Mouse (Mus musculus) MEL (cell line): ENCODE measurements around the gene Cdc40. TPM values are rescaled to one million over a fixed set of nuclear protein-coding genes. Genes with fewer than 3 reads are reported as not detected.
A peak's percentile ranks its signal among the peaks of the same experiment; 100 is the strongest.

ENCODE experiments used
- DNase-seq: peaks from one replicate; pipeline ENCODE4 v3.0.0; 2011; ENCODE audit warnings: low read depth, low spot score
- H3K27ac ChIP-seq: 2 replicates; pipeline ENCODE4 v1.5.1; 2012; ENCODE audit warnings: low read depth, mild to moderate bottlenecking, control low read depth, low read length, moderate library complexity; ENCODE audit not compliant: control insufficient read depth
- H3K27me3 ChIP-seq, 2 experiments: fragments of 150-350 bp in 1 of 2; sonication (generic) in 1 of 2; 2 replicates each; pipeline ENCODE4 v1.6.1; 2012; ENCODE audit warnings: low read length in 2 of 2, mild to moderate bottlenecking in 2 of 2, improper control_type of control experiment in 1 of 2, moderate library complexity in 1 of 2; ENCODE audit not compliant: insufficient read depth in 2 of 2, control insufficient read depth in 1 of 2
- H3K36me3 ChIP-seq, 2 experiments: 2 replicates each; pipeline ENCODE4 v1.6.1; 2012 to 2014; ENCODE audit warnings: low read length in 2 of 2, improper control_type of control experiment in 1 of 2, inconsistent platforms in 1 of 2, mild to moderate bottlenecking in 1 of 2; ENCODE audit not compliant: insufficient read depth in 2 of 2, control insufficient read depth in 1 of 2
- H3K4me1 ChIP-seq, 2 experiments: fragments of 150-350 bp in 1 of 2; sonication (generic) in 1 of 2; 2 replicates each; pipeline ENCODE4 v1.6.1; 2012; ENCODE audit warnings: low read length in 2 of 2, improper control_type of control experiment in 1 of 2, mild to moderate bottlenecking in 1 of 2; ENCODE audit not compliant: insufficient read depth in 2 of 2, control insufficient read depth in 1 of 2
- H3K4me3 ChIP-seq, 2 experiments: fragments of 150-350 bp in 1 of 2; sonication (generic) in 1 of 2; 2 replicates each; pipeline ENCODE4 v1.5.1; 2012; ENCODE audit warnings: low read depth in 2 of 2, low read length in 2 of 2, mild to moderate bottlenecking in 2 of 2, moderate library complexity in 2 of 2, control low read depth in 1 of 2, improper control_type of control experiment in 1 of 2; ENCODE audit not compliant: control insufficient read depth in 1 of 2, insufficient read depth in 1 of 2
- H3K79me2 ChIP-seq: 2 replicates; pipeline ENCODE4 v1.6.1; 2012; ENCODE audit warnings: mild to moderate bottlenecking, low read length, moderate library complexity; ENCODE audit not compliant: control insufficient read depth, poor library complexity, insufficient read depth
- H3K9ac ChIP-seq: 2 replicates; pipeline ENCODE4 v1.6.1; 2012; ENCODE audit warnings: low read depth, mild to moderate bottlenecking, control low read depth, low read length, moderate library complexity; ENCODE audit not compliant: control insufficient read depth, poor library complexity, severe bottlenecking
- H3K9me3 ChIP-seq: fragments of 150-350 bp; sonication (generic); replicated peaks from 2 replicates; pipeline ENCODE4 v1.6.1; 2012; ENCODE audit warnings: mild to moderate bottlenecking, low read length, improper control_type of control experiment, moderate library complexity; ENCODE audit not compliant: insufficient read depth
- BHLHE40 ChIP-seq: IDR thresholded peaks from 2 replicates; pipeline ENCODE4 v1.6.1; 2012; ENCODE audit warnings: low read depth, mild to moderate bottlenecking, inconsistent platforms, low read length, improper control_type of control experiment, borderline replicate concordance
- CHD1 ChIP-seq: IDR thresholded peaks from 2 replicates; pipeline ENCODE4 v1.6.1; 2012; ENCODE audit warnings: low read depth, mild to moderate bottlenecking, inconsistent platforms, low read length, improper control_type of control experiment
- CHD2 ChIP-seq: IDR thresholded peaks from 2 replicates; pipeline ENCODE4 v1.6.1; 2011; ENCODE audit warnings: low read length, improper control_type of control experiment
- CTCF ChIP-seq, 3 experiments: IDR thresholded peaks in 2 of 3; conservative IDR thresholded peaks in 1 of 3; 2 replicates each; pipeline ENCODE4 v1.5.1; 2011 to 2012; ENCODE audit warnings: low read length in 3 of 3, low read depth in 2 of 3, mild to moderate bottlenecking in 2 of 3, improper control_type of control experiment in 1 of 3, inconsistent platforms in 1 of 3, mixed read lengths in 1 of 3, moderate library complexity in 1 of 3; ENCODE audit not compliant: control insufficient read depth in 1 of 3, insufficient read depth in 1 of 3, poor library complexity in 1 of 3, severe bottlenecking in 1 of 3
- E2F4 ChIP-seq: IDR thresholded peaks from 2 replicates; pipeline ENCODE4 v1.6.1; 2011; ENCODE audit warnings: low read depth, low read length, improper control_type of control experiment, borderline replicate concordance
- ELF1 ChIP-seq: IDR thresholded peaks from 2 replicates; pipeline ENCODE4 v1.6.1; 2014; ENCODE audit warnings: low read depth, mild to moderate bottlenecking, inconsistent platforms, low read length, improper control_type of control experiment, moderate library complexity
- EP300 ChIP-seq, 2 experiments: IDR thresholded peaks; 2 replicates each; pipeline ENCODE4 v1.6.1; 2011; ENCODE audit warnings: improper control_type of control experiment in 2 of 2, low read length in 2 of 2, low read depth in 1 of 2, mild to moderate bottlenecking in 1 of 2
- ETS1 ChIP-seq: IDR thresholded peaks from 2 replicates; pipeline ENCODE4 v1.6.1; 2012; ENCODE audit warnings: low read depth, mild to moderate bottlenecking, inconsistent platforms, low read length, improper control_type of control experiment, moderate library complexity
- GABPA ChIP-seq: IDR thresholded peaks from 2 replicates; pipeline ENCODE4 v1.6.1; 2012; ENCODE audit warnings: low read depth, mild to moderate bottlenecking, inconsistent platforms, low read length, improper control_type of control experiment, moderate library complexity
- GATA1 ChIP-seq: IDR thresholded peaks from 2 replicates; pipeline ENCODE4 v1.6.1; 2011; ENCODE audit warnings: low read depth, low read length, improper control_type of control experiment
- HCFC1 ChIP-seq: IDR thresholded peaks from 2 replicates; pipeline ENCODE4 v1.6.1; 2012; ENCODE audit warnings: low read depth, mild to moderate bottlenecking, inconsistent platforms, low read length, improper control_type of control experiment, moderate library complexity
- JUND ChIP-seq: IDR thresholded peaks from 2 replicates; pipeline ENCODE4 v1.6.1; 2011; ENCODE audit warnings: low read depth, mild to moderate bottlenecking, improper control_type of control experiment, low read length
- KAT2A ChIP-seq: conservative IDR thresholded peaks from 2 replicates; pipeline ENCODE4 v1.6.1; 2012; ENCODE audit warnings: low read depth, low read length, improper control_type of control experiment, inconsistent platforms
- MAFK ChIP-seq: IDR thresholded peaks from 2 replicates; pipeline ENCODE4 v1.6.1; 2011; ENCODE audit warnings: low read depth, mild to moderate bottlenecking, low read length, improper control_type of control experiment, borderline replicate concordance
- MAX ChIP-seq: IDR thresholded peaks from 2 replicates; pipeline ENCODE4 v1.6.1; 2011; ENCODE audit warnings: low read length, improper control_type of control experiment
- MAZ ChIP-seq: IDR thresholded peaks from 2 replicates; pipeline ENCODE4 v1.6.1; 2012; ENCODE audit warnings: low read depth, mild to moderate bottlenecking, inconsistent platforms, low read length, improper control_type of control experiment
- MEF2A ChIP-seq: IDR thresholded peaks from 2 replicates; pipeline ENCODE4 v1.6.1; 2014; ENCODE audit warnings: low read depth, mild to moderate bottlenecking, inconsistent platforms, low read length, improper control_type of control experiment; ENCODE audit not compliant: poor library complexity, insufficient replicate concordance, severe bottlenecking; ENCODE audit errors: extremely low read depth
- MXI1 ChIP-seq: IDR thresholded peaks from 2 replicates; pipeline ENCODE4 v1.6.1; 2011; ENCODE audit warnings: mild to moderate bottlenecking, low read depth, low read length, improper control_type of control experiment
- MYB ChIP-seq: IDR thresholded peaks from 2 replicates; pipeline ENCODE4 v1.6.1; 2011; ENCODE audit warnings: mild to moderate bottlenecking, low read depth, low read length, improper control_type of control experiment
- MYC ChIP-seq: IDR thresholded peaks from 2 replicates; pipeline ENCODE4 v1.6.1; 2011; ENCODE audit warnings: low read depth, mild to moderate bottlenecking, low read length, improper control_type of control experiment, moderate library complexity
- NELFE ChIP-seq: IDR thresholded peaks from 2 replicates; pipeline ENCODE4 v1.6.1; 2011; ENCODE audit warnings: low read depth, low read length, improper control_type of control experiment
- NRF1 ChIP-seq: IDR thresholded peaks from 2 replicates; pipeline ENCODE4 v1.6.1; 2014; ENCODE audit warnings: low read depth, mild to moderate bottlenecking, inconsistent platforms, low read length, improper control_type of control experiment, moderate library complexity; ENCODE audit not compliant: poor library complexity, insufficient read depth, severe bottlenecking
- POLR2A ChIP-seq, 2 experiments: IDR thresholded peaks; 2 replicates each; pipeline ENCODE4 v1.6.1; 2011 to 2012; ENCODE audit warnings: low read length in 2 of 2, mild to moderate bottlenecking in 2 of 2, control low read depth in 1 of 2, improper control_type of control experiment in 1 of 2, low read depth in 1 of 2, moderate library complexity in 1 of 2; ENCODE audit not compliant: control insufficient read depth in 1 of 2, insufficient read depth in 1 of 2, poor library complexity in 1 of 2
- RAD21 ChIP-seq: IDR thresholded peaks from 2 replicates; pipeline ENCODE4 v1.6.1; 2011; ENCODE audit warnings: mild to moderate bottlenecking, low read depth, low read length, improper control_type of control experiment
- RCOR1 ChIP-seq: IDR thresholded peaks from 2 replicates; pipeline ENCODE4 v1.6.1; 2012; ENCODE audit warnings: low read depth, mild to moderate bottlenecking, inconsistent platforms, low read length, improper control_type of control experiment
- SIN3A ChIP-seq: IDR thresholded peaks from 2 replicates; pipeline ENCODE4 v1.6.1; 2012; ENCODE audit warnings: low read length, improper control_type of control experiment, inconsistent platforms
- SMC3 ChIP-seq: IDR thresholded peaks from 2 replicates; pipeline ENCODE4 v1.6.1; 2011; ENCODE audit warnings: low read depth, low read length, improper control_type of control experiment
- TAL1 ChIP-seq: IDR thresholded peaks from 2 replicates; pipeline ENCODE4 v1.6.1; 2012; ENCODE audit warnings: mild to moderate bottlenecking, inconsistent platforms, low read length, moderate library complexity, mixed read lengths
- TBP ChIP-seq: IDR thresholded peaks from 2 replicates; pipeline ENCODE4 v1.8.0; 2011; ENCODE audit warnings: low read depth, low read length, improper control_type of control experiment
- TCF12 ChIP-seq: IDR thresholded peaks from 2 replicates; pipeline ENCODE4 v1.6.1; 2014; ENCODE audit warnings: low read depth, mild to moderate bottlenecking, inconsistent platforms, low read length, improper control_type of control experiment, moderate library complexity
- UBTF ChIP-seq: IDR thresholded peaks from 2 replicates; pipeline ENCODE4 v1.6.1; 2012; ENCODE audit warnings: low read depth, mild to moderate bottlenecking, inconsistent platforms, low read length, improper control_type of control experiment, moderate library complexity, borderline replicate concordance; ENCODE audit not compliant: insufficient read depth
- USF1 ChIP-seq: IDR thresholded peaks from 2 replicates; pipeline ENCODE4 v1.6.1; 2014; ENCODE audit warnings: low read depth, mild to moderate bottlenecking, inconsistent platforms, low read length, improper control_type of control experiment, moderate library complexity
- USF2 ChIP-seq, 2 experiments: IDR thresholded peaks; 2 replicates each; pipeline ENCODE4 v1.6.1; 2011 to 2012; ENCODE audit warnings: improper control_type of control experiment in 2 of 2, low read length in 2 of 2, borderline replicate concordance in 1 of 2, inconsistent platforms in 1 of 2, low read depth in 1 of 2, mild to moderate bottlenecking in 1 of 2; ENCODE audit not compliant: insufficient read depth in 1 of 2
- ZC3H11A ChIP-seq: IDR thresholded peaks from 2 replicates; pipeline ENCODE4 v1.6.1; 2012; ENCODE audit warnings: low read depth, mild to moderate bottlenecking, inconsistent platforms, low read length, improper control_type of control experiment
- ZKSCAN1 ChIP-seq: IDR thresholded peaks from 2 replicates; pipeline ENCODE4 v1.6.1; 2012; ENCODE audit warnings: low read depth, mild to moderate bottlenecking, inconsistent platforms, low read length, improper control_type of control experiment, moderate library complexity
- ZMIZ1 ChIP-seq: IDR thresholded peaks from 2 replicates; pipeline ENCODE4 v1.6.1; 2012; ENCODE audit warnings: low read depth, mild to moderate bottlenecking, inconsistent platforms, low read length, improper control_type of control experiment, moderate library complexity
- ZNF384 ChIP-seq: IDR thresholded peaks from 2 replicates; pipeline ENCODE4 v1.6.1; 2012; ENCODE audit warnings: low read depth, mild to moderate bottlenecking, inconsistent platforms, low read length, improper control_type of control experiment
- polyA plus RNA-seq, 2 experiments: library from polyadenylated mRNA; stranded (reverse) in 1 of 2; unstranded in 1 of 2; fragments of >175 nt in 1 of 2; fragments of >200 nt in 1 of 2; gene quantifications; 2 replicates each; pipeline versions ENCODE4 v1.2.1 to v1.2.4; 2012; ENCODE audit warnings: low replicate concordance in 2 of 2, low read depth in 1 of 2; ENCODE audit not compliant: insufficient read length in 2 of 2, insufficient read depth in 1 of 2, missing spikeins in 1 of 2
- total RNA-seq: library from RNA; depleted of rRNA; stranded (reverse); fragments of 300-350 nt; gene quantifications from 2 replicates; pipeline ENCODE4 v1.2.3, GENCODE M21; 2012

Gene Cdc40
- total and polyA plus RNA-seq, 3 experiments = 11.9 to 68.5 (median 35.5) TPM

DNA sequence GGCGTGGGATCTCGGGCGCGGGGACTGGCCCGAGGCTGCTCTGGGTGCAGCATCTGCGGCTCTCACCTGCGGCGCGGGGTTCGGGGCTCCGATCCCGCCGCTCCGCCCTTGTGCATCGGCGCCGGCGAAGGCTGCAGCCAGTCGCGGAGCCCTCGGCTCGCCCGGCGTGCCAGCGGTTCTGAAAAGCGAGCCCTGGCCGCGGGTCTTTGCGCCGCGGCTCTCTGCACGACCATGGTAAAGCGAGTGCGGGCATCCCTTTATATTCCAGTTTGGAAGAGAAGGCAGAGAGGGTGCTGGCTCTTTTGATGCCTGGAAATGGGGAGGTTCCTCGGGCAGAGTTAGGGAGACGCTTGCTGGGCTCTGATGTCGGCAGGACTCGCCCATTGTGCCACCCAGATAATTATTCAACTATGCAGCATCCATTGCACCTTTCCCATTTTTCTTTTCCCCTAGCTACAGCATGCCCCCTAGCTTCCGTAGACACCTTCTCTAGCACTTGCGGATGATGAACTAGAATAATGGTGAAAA lies 1.2 kb upstream of the Cdc40 start:
- Histone ChIP-seq H3K9me3 (no peaks in the 10 kb centered on the region), H3K27ac (no peak overlapping the region), H3K79me2 (peaks cover 32% of the 10 kb centered on the region), H3K9ac (peak overlapping the region; percentile 93), H3K36me3 (peaks cover 0 to 17% of the 10 kb centered on the region in 2 experiments; a peak in 2 of 4 replicates), H3K4me1 (peaks cover 4% of the 10 kb centered on the region in 2 experiments; a peak in 3 of 4 replicates), H3K4me3 (peak overlapping the region; percentile 93 to 96), H3K27me3 (no peaks in the 10 kb centered on the region)
- DNase-seq = peak; percentile 62
- TF ChIP-seq ZMIZ1 (no peak), RCOR1 (no peak), RAD21 (peak; percentile 9), KAT2A (no peak), MAFK (no peak), E2F4 (no peak), CHD1 (peak; percentile 57; the same call in 1 of the 2 replicates), ZC3H11A (0 out of 2 replicates have a peak, but pooled peaks have one; percentile 17), JUND (no peak), SIN3A (peak; percentile 63), CHD2 (no peak), BHLHE40 (no peak), ELF1 (peak; percentile 31; the same call in 1 of the 2 replicates), MYB (no peak), SMC3 (peak; percentile 17; the same call in 1 of the 2 replicates), NRF1 (no peak), HCFC1 (peak; percentile 46; the same call in 1 of the 2 replicates), MAX (no peak), USF2 (IDR thresholded peaks at IDR 0.05; ENCODE audit: borderline replicate concordance in 1 of 2, insufficient read depth in 1 of 2, low read depth in 1 of 2, low read length in 2 of 2) (no peak), ZKSCAN1 (no peak), MYC (no peak), MXI1 (no peak; the same call in 1 of the 2 replicates), ETS1 (0 out of 2 replicates have a peak, but pooled peaks have one; percentile 16), GATA1 (no peak), NELFE (no peak), USF1 (no peak), GABPA (no peak), MAZ (no peak), UBTF (0 out of 2 replicates have a peak, but pooled peaks have one; percentile 56), TBP (no peak), EP300 (IDR thresholded peaks at IDR 0.05; ENCODE audit: low read depth in 1 of 2, low read length in 2 of 2) (no peak), TCF12 (no peak), POLR2A (IDR thresholded peaks at IDR 0.05; ENCODE audit: control insufficient read depth in 1 of 2, insufficient read depth in 1 of 2, low read depth in 1 of 2, low read length in 2 of 2, poor library complexity in 1 of 2) (no peak), MEF2A (no peak), TAL1 (no peak), ZNF384 (no peak), CTCF (IDR thresholded peaks at IDR 0.05 in 2 of 3, conservative IDR thresholded peaks at IDR 0.05 in 1 of 3; ENCODE audit: control insufficient read depth in 1 of 3, insufficient read depth in 1 of 3, low read depth in 2 of 3, low read length in 3 of 3, poor library complexity in 1 of 3, severe bottlenecking in 1 of 3) (peak in 1 of 3 experiments; percentile 34; a peak in 2 of 6 replicates)
